Mouse (Mus musculus) liver, embryonic 11.5 days (tissue): ENCODE measurements around the gene Arhgef7. TPM values are rescaled to one million over a fixed set of nuclear protein-coding genes. Genes with fewer than 3 reads are reported as not detected.

ENCODE experiments used
- ATAC-seq: fragments of 200-750 bp; cut with Nextera tagmentation; replicated peaks from 2 replicates; pipeline ENCODE4 v1.8.0; 2017; ENCODE audit warnings: moderate number of reproducible peaks, mild to moderate bottlenecking, moderate TSS enrichment, moderate library complexity; ENCODE audit not compliant: low FRiP score
- DNase-seq: peaks from one replicate; pipeline ENCODE4 v3.0.0-alpha.2; 2017; ENCODE audit warnings: low spot score
- H3K27ac ChIP-seq: fragments of 300-500 bp; sonication (generic); 2 replicates; pipeline ENCODE4 v1.5.1; 2014; ENCODE audit warnings: mild to moderate bottlenecking, low read depth, low read length, control low read depth
- H3K27me3 ChIP-seq: fragments of 300-500 bp; sonication (generic); replicated peaks from 2 replicates; pipeline ENCODE4 v1.6.1; 2014; ENCODE audit warnings: low read length, mixed read lengths; ENCODE audit not compliant: control insufficient read depth, insufficient read depth
- H3K36me3 ChIP-seq: fragments of 300-500 bp; sonication (generic); 2 replicates; pipeline ENCODE4 v1.6.1; 2014; ENCODE audit warnings: mild to moderate bottlenecking, low read length, moderate library complexity, mixed read lengths; ENCODE audit not compliant: control insufficient read depth, insufficient read depth
- H3K4me1 ChIP-seq: fragments of 300-500 bp; sonication (generic); replicated peaks from 2 replicates; pipeline ENCODE4 v1.6.1; 2014; ENCODE audit warnings: low read length, mixed read lengths; ENCODE audit not compliant: control insufficient read depth, insufficient read depth
- H3K4me2 ChIP-seq: fragments of 300-500 bp; sonication (generic); 2 replicates; pipeline ENCODE4 v1.6.1; 2014; ENCODE audit warnings: mild to moderate bottlenecking, control low read depth, moderate library complexity
- H3K4me3 ChIP-seq: fragments of 300-500 bp; sonication (generic); 2 replicates; pipeline ENCODE4 v1.5.1; 2014; ENCODE audit warnings: low read depth, low read length, control low read depth
- H3K9ac ChIP-seq: fragments of 300-500 bp; sonication (generic); 2 replicates; pipeline ENCODE4 v1.6.1; 2014; ENCODE audit warnings: low read depth, low read length, control low read depth
- H3K9me3 ChIP-seq: fragments of 300-500 bp; sonication (generic); 2 replicates; pipeline ENCODE4 v1.6.1; 2016; ENCODE audit warnings: low read length, inconsistent platforms, mixed read lengths; ENCODE audit not compliant: control insufficient read depth
- WGBS: fragments of 180-500 bp; shearing (Covaris S2); extraction: QIAGEN DNeasy Blood & Tissue Kit; methylation state at CpG from one replicate; pipeline ENCODE4 v1.1.7; 2014; 5-methylcytosine and 5-hydroxymethylcytosine counted together
- polyA plus RNA-seq: library from polyadenylated mRNA; unstranded; fragments of >200 nt; fragmentation: Nextera tagmentation; extraction: Ambion mirVana; gene quantifications from 2 replicates; pipeline ENCODE4 v1.2.1, GENCODE M21; 2014

Gene Arhgef7
- polyA plus RNA-seq, 1 experiment from 2014 or later = 31.1 TPM

DNA sequence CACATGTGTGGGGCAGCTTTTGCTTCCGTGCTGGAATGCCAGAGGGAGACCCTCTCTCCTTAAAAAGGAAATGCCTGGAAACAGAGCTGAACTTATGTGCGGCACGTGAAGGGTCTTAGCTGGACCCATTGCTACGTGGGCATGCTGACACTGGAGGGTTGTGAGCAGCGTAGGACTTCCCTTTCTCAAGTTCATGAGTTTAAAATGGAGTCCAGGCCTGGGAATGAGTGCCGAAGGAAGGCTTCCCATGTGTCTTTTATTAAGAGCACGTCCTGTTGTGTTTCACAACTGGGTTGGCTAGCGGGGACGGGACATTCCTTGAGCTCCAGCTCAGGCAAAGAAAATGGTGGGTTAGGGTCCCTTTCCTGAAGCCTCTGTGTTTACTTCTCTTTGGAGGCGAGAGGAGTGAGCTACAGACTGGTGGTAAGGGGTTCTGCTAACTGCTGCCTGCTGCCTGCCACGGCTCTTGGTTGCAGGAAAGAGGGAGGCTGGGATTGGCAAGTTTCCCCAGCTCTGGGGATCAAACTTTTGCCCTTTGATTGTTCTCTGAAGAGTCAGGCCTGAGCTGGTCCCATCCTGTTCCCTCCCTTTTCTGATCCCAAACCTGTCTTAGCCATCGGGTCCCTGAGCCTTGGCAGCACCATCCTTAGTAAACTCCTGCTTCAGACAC, 2.9 kb downstream of the Arhgef7 start:
- Histone ChIP-seq H3K27ac (no peak overlapping the region), H3K36me3 (no peaks in the 10 kb centered on the region), H3K4me2 (no peak overlapping the region), H3K9ac (no peak overlapping the region), H3K4me3 (no peak overlapping the region), H3K4me1 (no peaks in the 10 kb centered on the region), H3K9me3 (no peaks in the 10 kb centered on the region), H3K27me3 (peaks cover 60% of the 10 kb centered on the region)
- 65% methylated on average over 12 of the region's 12 CpGs for WGBS
- DNase-seq (no peak), ATAC-seq (no peak)

DNA sequence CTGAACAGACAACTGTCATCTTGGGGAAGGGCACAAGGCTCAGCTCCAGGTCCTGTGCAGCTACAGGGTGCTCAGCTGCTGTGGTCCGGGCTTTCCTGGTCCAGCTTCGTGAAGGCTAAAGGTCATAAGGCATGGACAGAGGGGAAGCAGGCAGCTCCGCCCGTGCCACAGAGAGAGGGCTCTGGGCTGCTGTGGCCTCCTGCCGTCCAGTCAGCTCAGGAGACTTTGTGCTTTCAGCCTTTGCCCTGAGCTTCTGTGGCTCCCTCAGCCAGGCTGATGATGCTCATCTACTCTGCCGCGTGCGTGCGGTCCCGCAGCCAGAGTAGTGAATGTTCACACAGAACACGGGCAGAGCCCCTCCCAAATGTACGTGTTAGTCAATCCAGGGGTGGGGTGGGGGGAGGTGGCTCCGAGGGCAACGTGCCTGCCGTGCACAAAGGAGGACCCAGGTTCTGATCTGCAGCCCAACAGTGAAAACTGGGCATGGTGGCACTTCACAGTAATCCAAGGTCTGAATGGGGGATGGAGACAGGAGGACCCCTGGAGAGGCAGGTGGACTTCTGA, 8.2 kb downstream of the Arhgef7 start:
- H3K4me3 ChIP-seq = no peak overlapping the region
- peaks cover 6% of the 10 kb centered on the region for H3K27me3 ChIP-seq
- 72% methylated on average over 15 of the region's 15 CpGs for WGBS
- DNase-seq (no peak), ATAC-seq (peak; percentile 39; the same call in 1 of the 2 replicates)
- no peaks in the 10 kb centered on the region for H3K4me1 ChIP-seq
- H3K4me2 ChIP-seq = peak overlapping the region; percentile 22; the same call in 1 of the 2 replicates
- H3K27ac ChIP-seq = no peak overlapping the region
- H3K9me3 ChIP-seq = no peaks in the 10 kb centered on the region
- no peak overlapping the region for H3K9ac ChIP-seq
- no peaks in the 10 kb centered on the region for H3K36me3 ChIP-seq

DNA sequence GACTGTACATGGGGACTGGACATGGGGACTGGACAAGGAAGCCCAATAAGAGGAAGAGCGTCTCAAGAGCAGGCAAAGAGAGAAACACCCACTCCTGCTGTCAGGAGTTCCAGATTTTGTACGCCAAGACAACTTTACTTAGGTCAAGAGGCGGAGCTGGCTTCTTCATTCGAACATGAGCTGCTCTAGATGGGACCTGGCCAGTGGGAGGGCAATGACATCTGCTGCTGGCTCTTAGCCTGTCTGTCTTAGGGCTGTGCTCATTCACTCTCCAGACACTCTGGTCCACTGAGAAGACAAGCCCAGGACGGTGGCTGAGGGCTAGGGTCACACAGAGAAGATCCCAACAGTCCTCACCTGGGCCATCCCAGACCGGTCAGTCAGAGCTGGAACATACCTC, 9.6 kb downstream of the Arhgef7 start:
- no peak overlapping the region for H3K4me2 ChIP-seq
- 73% methylated on average over 6 of the region's 6 CpGs for WGBS
- H3K9me3 ChIP-seq = no peaks in the 10 kb centered on the region
- H3K27me3 ChIP-seq = 0 out of 2 replicates have a peak, but pooled peaks cover 1% of the 10 kb centered on the region
- no peak overlapping the region for H3K4me3 ChIP-seq
- H3K36me3 ChIP-seq = no peaks in the 10 kb centered on the region
- ATAC-seq = no peak
- no peak overlapping the region for H3K9ac ChIP-seq
- no peak for DNase-seq
- no peaks in the 10 kb centered on the region for H3K4me1 ChIP-seq
- H3K27ac ChIP-seq = no peak overlapping the region

DNA sequence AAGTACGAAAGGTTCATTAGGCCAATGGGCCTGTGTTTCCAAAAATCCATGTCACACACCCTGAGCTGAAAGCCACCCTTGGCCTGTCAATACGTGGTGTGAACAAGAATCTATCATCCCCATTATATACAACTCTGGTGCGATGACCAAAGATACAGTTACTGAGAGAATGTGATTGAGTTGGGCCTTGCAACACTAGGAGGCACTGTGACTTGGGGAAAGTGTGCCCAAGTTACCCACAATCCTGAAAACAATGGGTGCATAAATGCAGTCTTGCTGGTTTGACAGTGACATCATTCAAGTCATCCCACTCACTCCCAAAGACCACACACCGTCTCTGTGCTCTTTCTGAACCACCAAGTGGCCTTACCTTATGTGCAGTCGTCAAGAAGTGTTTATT, 11.6 kb downstream of the Arhgef7 start:
- Histone ChIP-seq H3K9me3 (no peaks in the 10 kb centered on the region), H3K9ac (no peak overlapping the region), H3K4me3 (no peak overlapping the region), H3K27me3 (no peaks in the 10 kb centered on the region), H3K27ac (no peak overlapping the region), H3K4me1 (no peaks in the 10 kb centered on the region), H3K36me3 (no peaks in the 10 kb centered on the region), H3K4me2 (no peak overlapping the region)
- ATAC-seq = no peak
- no peak for DNase-seq
- 74% methylated on average over 5 of the region's 5 CpGs for WGBS

DNA sequence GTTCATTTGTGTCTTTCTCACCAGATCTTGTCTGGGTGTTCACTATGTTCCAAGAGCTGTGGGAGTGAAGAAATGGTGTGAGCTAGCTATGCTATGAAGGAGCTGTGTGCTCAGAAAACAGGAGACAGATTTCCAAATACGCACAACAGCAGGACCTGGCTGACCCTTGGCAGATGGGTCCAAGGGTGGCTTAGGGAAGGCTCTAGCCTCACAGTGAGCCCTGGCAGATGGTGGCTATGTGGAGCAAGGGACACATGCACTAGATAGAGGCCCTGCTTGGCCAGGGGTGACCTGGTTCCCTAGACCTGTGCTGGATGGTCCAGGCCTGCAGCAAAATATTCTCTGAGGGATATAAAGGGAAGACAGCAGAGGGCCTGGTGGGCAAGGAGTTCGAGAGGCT, 13.3 kb downstream of the Arhgef7 start:
- Histone ChIP-seq H3K27me3 (no peaks in the 10 kb centered on the region), H3K4me1 (no peaks in the 10 kb centered on the region), H3K9ac (no peak overlapping the region), H3K4me2 (no peak overlapping the region), H3K36me3 (no peaks in the 10 kb centered on the region), H3K9me3 (no peaks in the 10 kb centered on the region), H3K4me3 (no peak overlapping the region), H3K27ac (no peak overlapping the region)
- ATAC-seq = no peak
- WGBS = 67% methylated on average over 2 of the region's 2 CpGs
- no peak for DNase-seq

DNA sequence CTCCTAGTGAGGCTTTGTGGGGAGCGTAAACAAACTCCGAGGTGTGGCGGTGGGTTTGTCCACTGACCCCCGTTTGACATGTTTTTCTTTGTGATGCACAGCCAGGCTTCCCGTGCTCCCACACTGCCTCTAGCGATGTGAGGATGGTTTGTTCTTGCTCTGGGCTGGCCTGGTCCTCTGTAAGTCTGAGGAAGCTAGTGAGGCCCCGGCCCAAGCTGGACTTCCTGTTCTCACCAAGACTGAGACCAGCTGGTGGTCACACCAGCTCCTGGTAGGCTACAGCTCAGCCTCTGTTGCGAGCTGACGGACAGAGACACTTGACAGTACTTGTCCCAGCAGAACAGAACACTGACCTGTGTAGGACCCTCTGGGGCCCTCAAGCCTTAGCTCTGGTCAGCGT, 16.1 kb downstream of the Arhgef7 start:
- H3K9me3 ChIP-seq = no peaks in the 10 kb centered on the region
- H3K9ac ChIP-seq = no peak overlapping the region
- H3K27ac ChIP-seq = no peak overlapping the region
- no peaks in the 10 kb centered on the region for H3K36me3 ChIP-seq
- no peaks in the 10 kb centered on the region for H3K27me3 ChIP-seq
- no peak overlapping the region for H3K4me2 ChIP-seq
- H3K4me1 ChIP-seq = peaks cover 3% of the 10 kb centered on the region
- DNase-seq (no peak), ATAC-seq (no peak)
- 56% methylated on average over 10 of the region's 10 CpGs for WGBS
- no peak overlapping the region for H3K4me3 ChIP-seq

DNA sequence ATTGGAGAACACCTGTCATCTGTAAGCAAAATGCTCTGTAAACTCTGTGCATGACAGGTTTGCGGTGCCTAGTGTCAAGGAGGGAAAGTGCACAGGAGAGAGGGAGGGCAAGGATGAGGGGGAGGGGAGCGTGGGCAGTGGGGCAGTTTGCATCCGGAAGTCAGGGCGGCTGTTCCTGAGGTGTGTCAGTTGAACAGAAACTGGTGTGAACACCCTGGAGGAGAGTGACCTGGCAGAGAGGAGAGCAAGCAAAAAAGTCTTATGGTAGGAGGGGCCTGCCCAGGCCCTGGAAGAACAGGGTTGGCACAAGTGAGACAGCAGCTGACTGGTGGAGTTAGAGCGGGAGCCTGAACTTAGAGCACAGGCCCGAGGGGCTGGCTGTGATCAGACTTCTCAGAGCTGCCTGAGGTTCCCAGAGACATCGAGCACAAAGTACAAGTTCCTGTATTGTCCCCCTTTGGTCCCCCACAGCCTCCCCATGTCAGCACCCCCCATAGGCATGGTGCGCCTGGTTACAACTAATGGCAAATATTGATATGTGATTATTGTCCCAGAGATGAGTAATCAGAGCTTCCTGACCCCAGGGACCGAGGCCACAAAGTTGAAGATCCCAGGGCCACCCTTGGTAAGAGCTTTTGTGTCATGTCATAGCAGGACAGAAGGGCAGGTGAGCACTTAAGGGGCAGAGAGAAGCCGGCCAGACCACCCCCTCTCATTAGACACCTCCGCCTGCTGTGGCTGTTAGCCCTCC, 19.5 kb downstream of the Arhgef7 start:
- WGBS = 71% methylated on average over 11 of the region's 11 CpGs
- Histone ChIP-seq H3K27me3 (no peaks in the 10 kb centered on the region), H3K9ac (no peak overlapping the region), H3K4me2 (no peak overlapping the region), H3K4me3 (no peak overlapping the region), H3K9me3 (no peaks in the 10 kb centered on the region), H3K27ac (no peak overlapping the region), H3K4me1 (peaks cover 10% of the 10 kb centered on the region), H3K36me3 (no peaks in the 10 kb centered on the region)
- no peak for DNase-seq
- ATAC-seq = no peak

DNA sequence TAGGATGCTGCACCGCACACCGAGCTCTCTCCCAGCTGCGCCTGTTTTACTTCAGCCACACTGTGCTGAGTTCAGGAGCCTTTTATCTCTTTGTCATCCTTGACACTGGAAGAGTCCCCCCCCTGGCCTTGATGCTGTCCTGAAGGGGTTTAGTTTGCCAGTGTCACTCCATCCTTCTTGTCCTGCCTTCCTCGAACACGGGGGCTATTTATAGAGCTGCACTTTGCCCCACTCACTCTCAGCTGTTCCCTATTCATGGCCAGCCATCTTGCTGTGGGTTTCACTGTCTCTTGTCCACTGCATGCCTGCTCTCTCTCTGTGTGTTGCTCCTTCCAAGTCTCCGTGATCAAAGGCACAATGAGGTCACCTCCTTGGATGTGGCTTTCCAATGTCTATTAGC, 22.0 kb downstream of the Arhgef7 start:
- H3K27me3 ChIP-seq = no peaks in the 10 kb centered on the region
- ATAC-seq (no peak), DNase-seq (no peak)
- no peak overlapping the region for H3K27ac ChIP-seq
- H3K36me3 ChIP-seq = no peaks in the 10 kb centered on the region
- WGBS = 48% methylated on average over 6 of the region's 6 CpGs
- no peak overlapping the region for H3K4me2 ChIP-seq
- H3K9ac ChIP-seq = no peak overlapping the region
- H3K4me3 ChIP-seq = no peak overlapping the region
- H3K4me1 ChIP-seq = peaks cover 10% of the 10 kb centered on the region
- H3K9me3 ChIP-seq = no peaks in the 10 kb centered on the region
